Mouse (Mus musculus) MEL (cell line): ENCODE measurements at regions not wholly inside any gene's neighbourhood (a gene's known extent, or its start where the extent isn't known, plus 50 kb on each side); places are given as distances from the start of the nearest gene placed in this dataset.

ENCODE experiments used
- DNase-seq: peaks from one replicate; pipeline ENCODE4 v3.0.0; 2011; ENCODE audit warnings: low read depth, low spot score
- H3K27ac ChIP-seq: 2 replicates; pipeline ENCODE4 v1.5.1; 2012; ENCODE audit warnings: low read depth, mild to moderate bottlenecking, control low read depth, low read length, moderate library complexity; ENCODE audit not compliant: control insufficient read depth
- H3K27me3 ChIP-seq, 2 experiments: fragments of 150-350 bp in 1 of 2; sonication (generic) in 1 of 2; 2 replicates each; pipeline ENCODE4 v1.6.1; 2012; ENCODE audit warnings: low read length in 2 of 2, mild to moderate bottlenecking in 2 of 2, improper control_type of control experiment in 1 of 2, moderate library complexity in 1 of 2; ENCODE audit not compliant: insufficient read depth in 2 of 2, control insufficient read depth in 1 of 2
- H3K36me3 ChIP-seq, 2 experiments: 2 replicates each; pipeline ENCODE4 v1.6.1; 2012 to 2014; ENCODE audit warnings: low read length in 2 of 2, improper control_type of control experiment in 1 of 2, inconsistent platforms in 1 of 2, mild to moderate bottlenecking in 1 of 2; ENCODE audit not compliant: insufficient read depth in 2 of 2, control insufficient read depth in 1 of 2
- H3K4me1 ChIP-seq, 2 experiments: fragments of 150-350 bp in 1 of 2; sonication (generic) in 1 of 2; 2 replicates each; pipeline ENCODE4 v1.6.1; 2012; ENCODE audit warnings: low read length in 2 of 2, improper control_type of control experiment in 1 of 2, mild to moderate bottlenecking in 1 of 2; ENCODE audit not compliant: insufficient read depth in 2 of 2, control insufficient read depth in 1 of 2
- H3K4me3 ChIP-seq, 2 experiments: fragments of 150-350 bp in 1 of 2; sonication (generic) in 1 of 2; 2 replicates each; pipeline ENCODE4 v1.5.1; 2012; ENCODE audit warnings: low read depth in 2 of 2, low read length in 2 of 2, mild to moderate bottlenecking in 2 of 2, moderate library complexity in 2 of 2, control low read depth in 1 of 2, improper control_type of control experiment in 1 of 2; ENCODE audit not compliant: control insufficient read depth in 1 of 2, insufficient read depth in 1 of 2
- H3K79me2 ChIP-seq: 2 replicates; pipeline ENCODE4 v1.6.1; 2012; ENCODE audit warnings: mild to moderate bottlenecking, low read length, moderate library complexity; ENCODE audit not compliant: control insufficient read depth, poor library complexity, insufficient read depth
- H3K9ac ChIP-seq: 2 replicates; pipeline ENCODE4 v1.6.1; 2012; ENCODE audit warnings: low read depth, mild to moderate bottlenecking, control low read depth, low read length, moderate library complexity; ENCODE audit not compliant: control insufficient read depth, poor library complexity, severe bottlenecking
- H3K9me3 ChIP-seq: fragments of 150-350 bp; sonication (generic); replicated peaks from 2 replicates; pipeline ENCODE4 v1.6.1; 2012; ENCODE audit warnings: mild to moderate bottlenecking, low read length, improper control_type of control experiment, moderate library complexity; ENCODE audit not compliant: insufficient read depth
- BHLHE40 ChIP-seq: IDR thresholded peaks from 2 replicates; pipeline ENCODE4 v1.6.1; 2012; ENCODE audit warnings: low read depth, mild to moderate bottlenecking, inconsistent platforms, low read length, improper control_type of control experiment, borderline replicate concordance
- CHD2 ChIP-seq: IDR thresholded peaks from 2 replicates; pipeline ENCODE4 v1.6.1; 2011; ENCODE audit warnings: low read length, improper control_type of control experiment
- E2F4 ChIP-seq: IDR thresholded peaks from 2 replicates; pipeline ENCODE4 v1.6.1; 2011; ENCODE audit warnings: low read depth, low read length, improper control_type of control experiment, borderline replicate concordance
- ELF1 ChIP-seq: IDR thresholded peaks from 2 replicates; pipeline ENCODE4 v1.6.1; 2014; ENCODE audit warnings: low read depth, mild to moderate bottlenecking, inconsistent platforms, low read length, improper control_type of control experiment, moderate library complexity
- EP300 ChIP-seq, 2 experiments: IDR thresholded peaks; 2 replicates each; pipeline ENCODE4 v1.6.1; 2011; ENCODE audit warnings: improper control_type of control experiment in 2 of 2, low read length in 2 of 2, low read depth in 1 of 2, mild to moderate bottlenecking in 1 of 2
- GABPA ChIP-seq: IDR thresholded peaks from 2 replicates; pipeline ENCODE4 v1.6.1; 2012; ENCODE audit warnings: low read depth, mild to moderate bottlenecking, inconsistent platforms, low read length, improper control_type of control experiment, moderate library complexity
- GATA1 ChIP-seq: IDR thresholded peaks from 2 replicates; pipeline ENCODE4 v1.6.1; 2011; ENCODE audit warnings: low read depth, low read length, improper control_type of control experiment
- JUND ChIP-seq: IDR thresholded peaks from 2 replicates; pipeline ENCODE4 v1.6.1; 2011; ENCODE audit warnings: low read depth, mild to moderate bottlenecking, improper control_type of control experiment, low read length
- KAT2A ChIP-seq: conservative IDR thresholded peaks from 2 replicates; pipeline ENCODE4 v1.6.1; 2012; ENCODE audit warnings: low read depth, low read length, improper control_type of control experiment, inconsistent platforms
- MAX ChIP-seq: IDR thresholded peaks from 2 replicates; pipeline ENCODE4 v1.6.1; 2011; ENCODE audit warnings: low read length, improper control_type of control experiment
- MAZ ChIP-seq: IDR thresholded peaks from 2 replicates; pipeline ENCODE4 v1.6.1; 2012; ENCODE audit warnings: low read depth, mild to moderate bottlenecking, inconsistent platforms, low read length, improper control_type of control experiment
- MXI1 ChIP-seq: IDR thresholded peaks from 2 replicates; pipeline ENCODE4 v1.6.1; 2011; ENCODE audit warnings: mild to moderate bottlenecking, low read depth, low read length, improper control_type of control experiment
- NELFE ChIP-seq: IDR thresholded peaks from 2 replicates; pipeline ENCODE4 v1.6.1; 2011; ENCODE audit warnings: low read depth, low read length, improper control_type of control experiment
- NRF1 ChIP-seq: IDR thresholded peaks from 2 replicates; pipeline ENCODE4 v1.6.1; 2014; ENCODE audit warnings: low read depth, mild to moderate bottlenecking, inconsistent platforms, low read length, improper control_type of control experiment, moderate library complexity; ENCODE audit not compliant: poor library complexity, insufficient read depth, severe bottlenecking
- POLR2A ChIP-seq, 2 experiments: IDR thresholded peaks; 2 replicates each; pipeline ENCODE4 v1.6.1; 2011 to 2012; ENCODE audit warnings: low read length in 2 of 2, mild to moderate bottlenecking in 2 of 2, control low read depth in 1 of 2, improper control_type of control experiment in 1 of 2, low read depth in 1 of 2, moderate library complexity in 1 of 2; ENCODE audit not compliant: control insufficient read depth in 1 of 2, insufficient read depth in 1 of 2, poor library complexity in 1 of 2
- POLR2AphosphoS2 ChIP-seq: IDR thresholded peaks from 2 replicates; pipeline ENCODE4 v1.6.1; 2011; ENCODE audit warnings: low read length, improper control_type of control experiment
- POLR2AphosphoS5 ChIP-seq: IDR thresholded peaks from 2 replicates; pipeline ENCODE4 v1.6.1; 2012; ENCODE audit warnings: low read depth, borderline replicate concordance, mild to moderate bottlenecking, inconsistent platforms, low read length, moderate library complexity, mixed read lengths
- RCOR1 ChIP-seq: IDR thresholded peaks from 2 replicates; pipeline ENCODE4 v1.6.1; 2012; ENCODE audit warnings: low read depth, mild to moderate bottlenecking, inconsistent platforms, low read length, improper control_type of control experiment
- TAL1 ChIP-seq: IDR thresholded peaks from 2 replicates; pipeline ENCODE4 v1.6.1; 2012; ENCODE audit warnings: mild to moderate bottlenecking, inconsistent platforms, low read length, moderate library complexity, mixed read lengths
- UBTF ChIP-seq: IDR thresholded peaks from 2 replicates; pipeline ENCODE4 v1.6.1; 2012; ENCODE audit warnings: low read depth, mild to moderate bottlenecking, inconsistent platforms, low read length, improper control_type of control experiment, moderate library complexity, borderline replicate concordance; ENCODE audit not compliant: insufficient read depth
- USF2 ChIP-seq, 2 experiments: IDR thresholded peaks; 2 replicates each; pipeline ENCODE4 v1.6.1; 2011 to 2012; ENCODE audit warnings: improper control_type of control experiment in 2 of 2, low read length in 2 of 2, borderline replicate concordance in 1 of 2, inconsistent platforms in 1 of 2, low read depth in 1 of 2, mild to moderate bottlenecking in 1 of 2; ENCODE audit not compliant: insufficient read depth in 1 of 2
- ZC3H11A ChIP-seq: IDR thresholded peaks from 2 replicates; pipeline ENCODE4 v1.6.1; 2012; ENCODE audit warnings: low read depth, mild to moderate bottlenecking, inconsistent platforms, low read length, improper control_type of control experiment
- ZKSCAN1 ChIP-seq: IDR thresholded peaks from 2 replicates; pipeline ENCODE4 v1.6.1; 2012; ENCODE audit warnings: low read depth, mild to moderate bottlenecking, inconsistent platforms, low read length, improper control_type of control experiment, moderate library complexity
- ZMIZ1 ChIP-seq: IDR thresholded peaks from 2 replicates; pipeline ENCODE4 v1.6.1; 2012; ENCODE audit warnings: low read depth, mild to moderate bottlenecking, inconsistent platforms, low read length, improper control_type of control experiment, moderate library complexity

DNA sequence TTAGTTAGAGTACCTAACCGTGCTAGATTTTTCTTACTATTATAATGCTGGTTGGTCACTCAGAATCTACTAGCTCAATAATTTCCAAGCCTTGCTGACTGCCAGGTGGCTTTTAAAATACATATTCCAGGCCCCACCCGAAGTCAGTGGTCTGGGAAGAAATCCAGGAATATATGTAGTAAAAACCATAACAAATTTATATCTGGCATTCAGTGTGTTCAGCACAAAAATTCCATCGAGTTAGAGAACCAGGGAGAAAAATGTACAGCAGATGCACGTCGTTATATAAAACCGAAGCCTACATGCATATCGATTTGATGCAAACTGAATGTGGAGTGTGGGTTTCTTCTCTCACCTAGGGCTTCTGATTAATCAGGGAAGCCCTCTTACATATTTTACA is 229.5 kb upstream of the N6amt1 start:
- no peaks in the 10 kb centered on the region for H3K9me3 ChIP-seq
- no peak overlapping the region for H3K27ac ChIP-seq
- H3K36me3 ChIP-seq: no peaks in the 10 kb centered on the region
- no peak overlapping the region for H3K9ac ChIP-seq
- no peaks in the 10 kb centered on the region for H3K4me1 ChIP-seq
- no peaks in the 10 kb centered on the region for H3K79me2 ChIP-seq
- no peak overlapping the region for H3K4me3 ChIP-seq
- no peak for DNase-seq
- H3K27me3 ChIP-seq: no peaks in the 10 kb centered on the region
- TF ChIP-seq JUND: no peak
- no peak for TF ChIP-seq CHD2
- TF ChIP-seq ELF1: no peak
- no peak for TF ChIP-seq MAZ
- no peak for TF ChIP-seq GATA1
- no peak for TF ChIP-seq USF2 (IDR thresholded peaks at IDR 0.05; ENCODE audit: borderline replicate concordance in 1 of 2, insufficient read depth in 1 of 2, low read depth in 1 of 2, low read length in 2 of 2)
- no peak for TF ChIP-seq NRF1
- no peak for TF ChIP-seq RCOR1
- no peak for TF ChIP-seq EP300 (IDR thresholded peaks at IDR 0.05; ENCODE audit: low read depth in 1 of 2, low read length in 2 of 2)
- TF ChIP-seq GABPA: no peak
- TF ChIP-seq NELFE: no peak
- no peak for TF ChIP-seq POLR2AphosphoS5

DNA sequence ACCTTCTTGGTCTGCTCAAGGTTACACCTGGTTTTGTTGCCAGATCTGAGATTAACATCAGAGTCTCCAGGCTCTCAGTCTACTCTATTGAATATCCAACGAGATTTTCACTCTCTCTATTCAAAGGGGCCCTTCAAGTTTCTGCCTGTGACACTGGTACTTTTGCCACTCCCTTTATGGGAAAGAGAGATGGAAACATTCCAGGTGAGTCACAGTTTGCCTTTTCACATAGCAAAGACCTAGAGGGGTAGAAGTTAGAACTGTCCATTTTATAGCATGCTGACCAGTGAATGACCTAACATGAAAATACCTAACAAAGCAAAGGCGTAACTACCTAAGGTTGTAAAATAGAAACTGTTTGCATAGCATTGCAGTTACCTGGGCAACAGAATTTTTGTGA is 250.4 kb upstream of the N6amt1 start:
- DNase-seq: no peak
- no peaks in the 10 kb centered on the region for H3K4me1 ChIP-seq
- TF ChIP-seq MXI1 (no peak), KAT2A (no peak), MAX (no peak), UBTF (no peak), BHLHE40 (no peak), CHD2 (no peak), TAL1 (no peak), GATA1 (no peak), ZC3H11A (no peak), E2F4 (no peak), POLR2AphosphoS2 (no peak), ZMIZ1 (no peak), RCOR1 (no peak), ZKSCAN1 (no peak), JUND (no peak), POLR2A (IDR thresholded peaks at IDR 0.05; ENCODE audit: control insufficient read depth in 1 of 2, insufficient read depth in 1 of 2, low read depth in 1 of 2, low read length in 2 of 2, poor library complexity in 1 of 2) (no peak)
- TF ChIP-seq, all 39 proteins: peak for 0
- no peak overlapping the region for H3K4me3 ChIP-seq
- no peaks in the 10 kb centered on the region for H3K27me3 ChIP-seq
- no peaks in the 10 kb centered on the region for H3K36me3 ChIP-seq
- no peaks in the 10 kb centered on the region for H3K9me3 ChIP-seq
- no peak overlapping the region for H3K27ac ChIP-seq
- H3K9ac ChIP-seq: no peak overlapping the region
- H3K79me2 ChIP-seq: no peaks in the 10 kb centered on the region
